Comparison of ENCODE assay signal across 11 mouse cellular contexts in the genomic region with DNA sequence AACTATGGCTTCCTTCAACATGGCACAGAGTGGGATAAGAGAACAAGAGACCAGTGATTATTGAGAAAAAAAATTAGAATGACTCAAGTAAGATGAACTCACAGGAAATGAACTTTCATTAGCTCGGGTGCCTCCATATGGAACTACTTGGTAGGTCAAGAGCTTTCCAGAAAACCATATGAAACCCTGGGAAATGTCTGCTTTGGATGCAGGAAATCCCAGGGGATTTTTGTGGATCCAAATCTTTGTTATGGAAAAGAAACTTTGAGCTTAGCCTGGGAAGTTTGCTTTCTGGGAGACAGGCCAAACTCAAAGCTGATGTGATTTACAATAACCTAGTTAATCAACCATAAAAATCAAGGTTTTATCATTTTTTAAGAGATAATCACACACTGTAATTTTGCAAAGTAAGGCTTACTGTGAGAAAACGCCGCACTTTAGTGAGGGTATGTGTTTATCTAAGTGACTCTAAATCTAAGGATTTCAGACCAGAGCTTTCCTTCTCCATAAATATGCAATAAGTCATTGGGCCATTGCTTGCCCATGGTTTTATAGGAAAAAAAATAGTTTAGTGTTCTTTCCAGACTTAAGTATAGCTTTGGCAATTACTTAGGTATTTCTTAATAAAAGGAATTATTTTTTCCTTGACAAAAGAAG.
DNase-seq lines count a peak whose midpoint lies in the region.
"Had no signal": no experiment of that assay in that cellular context is flagged by ENCODE, and none has a peak within 500 bp of the region (broad histone marks: within the 10 kb centered on the region; RNA-seq: fewer than 3 reads in every experiment).

No protein-coding gene starts in this region.

- peak; percentile 27 to 49 for DNase-seq in heart, postnatal 10 days
- DNase-seq in heart, adult 11 months: no peak
- DNase-seq in 3T3-L1 (ENCODE audit: low read depth, low spot score): peak; percentile 64
- peak; percentile 59 for DNase-seq in embryo, embryonic 10.5 days (ENCODE audit: low spot score)
- peak; percentile 15 for DNase-seq in gastrocnemius, postnatal 25 days
- no peak for DNase-seq in liver
- DNase-seq in natural killer cell, adult 2 months (ENCODE audit: low spot score in 2 of 2): no peak
- no peak for DNase-seq in adrenal gland, postnatal 4 days (ENCODE audit: low spot score in 2 of 2)
- DNase-seq: cerebellum, adult 2 months; layer of hippocampus, postnatal 36 days; thymus, postnatal 25 days had no signal

- intact Hi-C loops in heart, postnatal 10 days (cut with DNase I): no loop called here

Comparison
In these comparisons a context has a peak if more than half of its experiments do, and no peak if none do; other contexts are left out.
1. DNase-seq: peak in heart, postnatal 10 days (2 of 2), 3T3-L1 (single experiment), embryo, embryonic 10.5 days (single experiment) and gastrocnemius, postnatal 25 days (single experiment); none in heart, adult 11 months (single experiment), liver (single experiment), natural killer cell, adult 2 months (0 of 2) and adrenal gland, postnatal 4 days (0 of 2).